ENCODE assay signal across 8 mouse cellular contexts in the genomic region with DNA sequence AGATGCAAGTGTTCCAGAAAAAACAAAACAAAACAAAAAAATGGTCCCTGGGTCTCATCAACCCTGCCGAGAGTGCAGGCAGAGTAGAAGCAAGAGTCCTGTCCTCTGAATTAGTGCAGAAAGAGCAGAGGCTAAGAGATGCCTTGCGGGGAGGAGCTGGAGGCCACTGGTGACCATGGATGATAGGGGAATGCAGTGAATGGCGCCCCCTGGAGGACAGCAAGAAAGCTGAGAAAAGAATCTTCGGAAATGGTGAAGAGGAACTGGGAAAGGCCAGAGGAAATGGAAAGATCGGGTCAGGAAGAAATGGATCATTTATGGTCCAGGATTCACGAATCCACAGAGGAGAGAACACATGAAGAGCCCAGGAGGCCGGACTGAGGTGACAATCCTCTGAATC.
DNase-seq lines count a peak whose midpoint lies in the region; ATAC-seq and TF ChIP-seq lines count a peak whose summit lies in the region.

No protein-coding gene starts in this region.

- peaks cover 2% of the 10 kb centered on the region; the same call in 1 of the 2 replicates for H3K4me1 ChIP-seq in midbrain, embryonic 11.5 days (ENCODE audit: control insufficient read depth, insufficient read depth, low read length)
- peaks cover 28% of the 10 kb centered on the region for H3K4me1 ChIP-seq in midbrain, embryonic 13.5 days (replicated peaks)
- no peaks in the 10 kb centered on the region for H3K4me1 ChIP-seq in stomach, postnatal 0 days (replicated peaks; ENCODE audit: control insufficient read depth, insufficient read depth)

- no peak overlapping the region for H3K27ac ChIP-seq in midbrain, embryonic 11.5 days (ENCODE audit: low read depth, low read length)
- H3K27ac ChIP-seq in midbrain, embryonic 13.5 days: no peak overlapping the region
- no peak overlapping the region for H3K27ac ChIP-seq in stomach, postnatal 0 days (replicated peaks)

- no peak overlapping the region for H3K9ac ChIP-seq in midbrain, embryonic 11.5 days (ENCODE audit: low read length)
- no peak overlapping the region for H3K9ac ChIP-seq in midbrain, embryonic 13.5 days (replicated peaks)
- H3K9ac ChIP-seq in stomach, postnatal 0 days (ENCODE audit: low read length): no peak overlapping the region

- no peak for TF ChIP-seq EP300 in stomach, postnatal 0 days (optimal IDR thresholded peaks at IDR 0.05)

- DNase-seq in midbrain, embryonic 11.5 days (ENCODE audit: low spot score, missing footprints): no peak
- peak; percentile 91 to 92 for DNase-seq in cerebellum, postnatal 10 days
- peak; percentile 84 for DNase-seq in gastrocnemius, postnatal 14 days
- DNase-seq in kidney, adult 11 months: peak; percentile 27
- DNase-seq in left cerebral cortex, postnatal 4 days: peak; percentile 84
- peak; percentile 62 to 64 for DNase-seq in natural killer cell, adult 2 months (ENCODE audit: low spot score in 2 of 2)
- DNase-seq in stomach, postnatal 0 days (ENCODE audit: low spot score): peak; percentile 75

- H3K36me3 ChIP-seq in midbrain, embryonic 11.5 days (ENCODE audit: control insufficient read depth, insufficient read depth, low read length): no peaks in the 10 kb centered on the region
- no peaks in the 10 kb centered on the region for H3K36me3 ChIP-seq in midbrain, embryonic 13.5 days
- H3K36me3 ChIP-seq in stomach, postnatal 0 days (ENCODE audit: control insufficient read depth, insufficient read depth, low read length): no peaks in the 10 kb centered on the region

- intact Hi-C loops in gastrocnemius, postnatal 14 days (cut with DNase I; ENCODE audit: low total_unique reads): loop anchor here (5.0 to 10.0 kb wide), 2 partner anchors 74 to 473 kb away; no protein-coding TSS in a partner anchor
- intact Hi-C loops in left cerebral cortex, postnatal 4 days (cut with DNase I): no loop called here

- no peak overlapping the region for H3K4me3 ChIP-seq in midbrain, embryonic 11.5 days (ENCODE audit: low read depth, low read length)
- no peak overlapping the region for H3K4me3 ChIP-seq in midbrain, embryonic 13.5 days (replicated peaks)
- 0 out of 2 replicates have a peak overlapping the region, but pooled peaks have one; percentile 3 for H3K4me3 ChIP-seq in stomach, postnatal 0 days (ENCODE audit: low read depth, low read length)

- 33% methylated on average over 7 of the region's 7 CpGs for WGBS in midbrain, embryonic 11.5 days
- WGBS in midbrain, embryonic 13.5 days: 42% methylated on average over 7 of the region's 7 CpGs
- WGBS in stomach, postnatal 0 days: 31% methylated on average over 7 of the region's 7 CpGs

- no peaks in the 10 kb centered on the region for H3K9me3 ChIP-seq in midbrain, embryonic 11.5 days (ENCODE audit: control insufficient read depth, low read length)
- H3K9me3 ChIP-seq in midbrain, embryonic 13.5 days: no peaks in the 10 kb centered on the region
- H3K9me3 ChIP-seq in stomach, postnatal 0 days (ENCODE audit: control insufficient read depth, low read length): no peaks in the 10 kb centered on the region

- H3K27me3 ChIP-seq in midbrain, embryonic 11.5 days (ENCODE audit: control insufficient read depth, insufficient read depth, low read length): no peaks in the 10 kb centered on the region
- no peaks in the 10 kb centered on the region for H3K27me3 ChIP-seq in midbrain, embryonic 13.5 days
- no peaks in the 10 kb centered on the region for H3K27me3 ChIP-seq in stomach, postnatal 0 days (ENCODE audit: control insufficient read depth, insufficient read depth, low read length)

- TF ChIP-seq CTCF in stomach, postnatal 0 days (IDR thresholded peaks at IDR 0.05; ENCODE audit: low read depth): peak; percentile 92

- ATAC-seq in midbrain, embryonic 11.5 days (ENCODE audit: low FRiP score): peak; percentile 69; the same call in 1 of the 2 replicates
- no peak for ATAC-seq in midbrain, embryonic 13.5 days
- ATAC-seq in stomach, postnatal 0 days (ENCODE audit: low FRiP score, low TSS enrichment): no peak

- H3K4me2 ChIP-seq in midbrain, embryonic 11.5 days: no peak overlapping the region
- H3K4me2 ChIP-seq in midbrain, embryonic 13.5 days (replicated peaks): no peak overlapping the region
- peak overlapping the region; percentile 37; the same call in 1 of the 2 replicates for H3K4me2 ChIP-seq in stomach, postnatal 0 days (replicated peaks; ENCODE audit: low read depth)
